Comparison of ENCODE assay signal across 8 mouse cellular contexts in the genomic region with DNA sequence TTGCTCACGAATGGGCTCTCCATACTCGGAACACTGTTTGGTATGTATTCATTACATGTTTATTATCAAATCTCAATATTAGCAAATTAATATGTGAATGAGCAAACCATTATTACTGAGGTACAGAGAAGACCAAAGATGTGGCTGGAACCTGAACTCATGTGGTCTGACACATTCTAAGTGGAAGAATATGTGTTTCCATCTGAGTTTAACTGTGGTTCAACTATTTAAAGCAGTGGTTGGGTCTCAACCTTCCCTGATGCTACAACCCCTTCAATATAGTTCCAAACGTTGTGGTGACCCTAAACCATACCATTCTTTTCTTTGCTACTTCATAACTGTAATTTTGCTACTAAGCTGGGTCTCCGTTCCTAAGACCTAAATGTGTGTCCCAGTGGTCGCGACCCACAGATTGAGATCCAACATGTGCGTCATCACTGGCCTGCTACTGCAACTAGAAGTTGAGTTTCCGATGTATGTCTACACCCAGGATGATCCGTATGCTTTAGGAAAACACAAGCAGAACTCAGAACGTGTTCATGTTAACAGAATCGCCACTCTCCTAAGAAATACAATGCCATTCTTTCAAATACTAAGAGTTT. TPM values are rescaled to one million over a fixed set of nuclear protein-coding genes. Genes with fewer than 3 reads are reported as not detected.
DNase-seq lines count a peak whose midpoint lies in the region; ATAC-seq and TF ChIP-seq lines count a peak whose summit lies in the region.

No protein-coding gene starts in this region.

- H3K9ac ChIP-seq in stomach, embryonic 14.5 days (replicated peaks; ENCODE audit: low read depth, low read length), result no peak overlapping the region
- H3K9ac ChIP-seq in stomach, postnatal 0 days (ENCODE audit: low read length), result no peak overlapping the region
- no peak overlapping the region for H3K9ac ChIP-seq in hindbrain, embryonic 16.5 days (ENCODE audit: low read depth, low read length)
- no peak overlapping the region for H3K9ac ChIP-seq in neural tube, embryonic 13.5 days

- H3K4me2 ChIP-seq in stomach, embryonic 14.5 days (replicated peaks; ENCODE audit: low read depth, low read length), result peak overlapping the region; percentile 49
- H3K4me2 ChIP-seq in stomach, postnatal 0 days (replicated peaks; ENCODE audit: low read depth), result no peak overlapping the region; the same call in 1 of the 2 replicates
- H3K4me2 ChIP-seq in hindbrain, embryonic 16.5 days (ENCODE audit: low read length), result peak overlapping the region; percentile 29
- H3K4me2 ChIP-seq in neural tube, embryonic 13.5 days, result peak overlapping the region; percentile 33; the same call in 1 of the 2 replicates

- no peak for TF ChIP-seq EP300 in stomach, postnatal 0 days (optimal IDR thresholded peaks at IDR 0.05)

- peak overlapping the region; percentile 99 for H3K4me3 ChIP-seq in erythroblast, embryonic 14.5 days (replicated peaks)
- H3K4me3 ChIP-seq in stomach, embryonic 14.5 days (ENCODE audit: low read depth, low read length), result peak overlapping the region; percentile 79; the same call in 1 of the 2 replicates
- H3K4me3 ChIP-seq in stomach, postnatal 0 days (ENCODE audit: low read depth, low read length), result no peak overlapping the region
- no peak overlapping the region for H3K4me3 ChIP-seq in hindbrain, embryonic 16.5 days (ENCODE audit: low read length)
- no peak overlapping the region for H3K4me3 ChIP-seq in neural tube, embryonic 13.5 days

- peaks cover 46% of the 10 kb centered on the region for H3K36me3 ChIP-seq in erythroblast, embryonic 14.5 days (ENCODE audit: control insufficient read depth)
- H3K36me3 ChIP-seq in stomach, embryonic 14.5 days (ENCODE audit: control insufficient read depth, insufficient read depth, low read length), result no peaks in the 10 kb centered on the region
- H3K36me3 ChIP-seq in stomach, postnatal 0 days (ENCODE audit: control insufficient read depth, insufficient read depth, low read length), result no peaks in the 10 kb centered on the region
- H3K36me3 ChIP-seq in hindbrain, embryonic 16.5 days (ENCODE audit: control insufficient read depth, insufficient read depth, low read length), result no peaks in the 10 kb centered on the region
- H3K36me3 ChIP-seq in neural tube, embryonic 13.5 days, result no peaks in the 10 kb centered on the region

- no peak for TF ChIP-seq CTCF in stomach, postnatal 0 days (IDR thresholded peaks at IDR 0.05; ENCODE audit: low read depth)

- H3K4me1 ChIP-seq in erythroblast, embryonic 14.5 days (ENCODE audit: control insufficient read depth), result peaks cover 71% of the 10 kb centered on the region
- peaks cover 5% of the 10 kb centered on the region; the same call in 1 of the 2 replicates for H3K4me1 ChIP-seq in stomach, embryonic 14.5 days (ENCODE audit: control insufficient read depth, insufficient read depth, low read length)
- H3K4me1 ChIP-seq in stomach, postnatal 0 days (replicated peaks; ENCODE audit: control insufficient read depth, insufficient read depth), result no peaks in the 10 kb centered on the region
- no peaks in the 10 kb centered on the region; the same call in 1 of the 2 replicates for H3K4me1 ChIP-seq in hindbrain, embryonic 16.5 days (ENCODE audit: control insufficient read depth, insufficient read depth, low read depth, low read length)
- peaks cover 16% of the 10 kb centered on the region; the same call in 1 of the 2 replicates for H3K4me1 ChIP-seq in neural tube, embryonic 13.5 days (replicated peaks)

- no peak overlapping the region for H3K27ac ChIP-seq in stomach, embryonic 14.5 days (ENCODE audit: low read length)
- H3K27ac ChIP-seq in stomach, postnatal 0 days (replicated peaks), result no peak overlapping the region
- H3K27ac ChIP-seq in hindbrain, embryonic 16.5 days (ENCODE audit: low read depth, low read length), result no peak overlapping the region
- no peak overlapping the region for H3K27ac ChIP-seq in neural tube, embryonic 13.5 days (replicated peaks)

- WGBS in stomach, embryonic 14.5 days, result 52% methylated on average over 11 of the region's 11 CpGs
- 48% methylated on average over 11 of the region's 11 CpGs for whole genome bisulfite sequencing in stomach, postnatal 0 days
- 52% methylated on average over 11 of the region's 11 CpGs for WGBS in hindbrain, embryonic 16.5 days
- 47% methylated on average over 11 of the region's 11 CpGs for WGBS in neural tube, embryonic 13.5 days

- no peaks in the 10 kb centered on the region for H3K9me3 ChIP-seq in erythroblast, embryonic 14.5 days (ENCODE audit: control insufficient read depth, low read length)
- no peaks in the 10 kb centered on the region for H3K9me3 ChIP-seq in stomach, embryonic 14.5 days (ENCODE audit: control insufficient read depth, low read depth, low read length)
- H3K9me3 ChIP-seq in stomach, postnatal 0 days (ENCODE audit: control insufficient read depth, low read length), result no peaks in the 10 kb centered on the region
- no peaks in the 10 kb centered on the region for H3K9me3 ChIP-seq in hindbrain, embryonic 16.5 days (ENCODE audit: control insufficient read depth, low read length)
- no peaks in the 10 kb centered on the region for H3K9me3 ChIP-seq in neural tube, embryonic 13.5 days

- no peak for DNase-seq in stomach, postnatal 0 days (ENCODE audit: low spot score)
- no peak for DNase-seq in left cerebral cortex, adult 18-20 months (ENCODE audit: low spot score in 2 of 2)

- ATAC-seq in erythroblast, adult 5-6 weeks (replicated peaks; ENCODE audit: low FRiP score, poor library complexity, severe bottlenecking), result no peak
- no peak for ATAC-seq in stomach, embryonic 14.5 days (ENCODE audit: insufficient number of reproducible peaks, insufficient read depth, low FRiP score, low read depth)
- no peak for ATAC-seq in stomach, postnatal 0 days (ENCODE audit: low FRiP score, low TSS enrichment)
- ATAC-seq in hindbrain, embryonic 16.5 days, result no peak
- no peak for ATAC-seq in neural tube, embryonic 13.5 days (ENCODE audit: low read depth)
- ATAC-seq in granulocyte monocyte progenitor cell, adult 5-6 weeks (replicated peaks; ENCODE audit: poor library complexity, severe bottlenecking), result no peak

- no peaks in the 10 kb centered on the region for H3K27me3 ChIP-seq in erythroblast, embryonic 14.5 days (ENCODE audit: control insufficient read depth)
- H3K27me3 ChIP-seq in stomach, embryonic 14.5 days (ENCODE audit: control insufficient read depth, insufficient read depth, low read length), result no peaks in the 10 kb centered on the region
- no peaks in the 10 kb centered on the region for H3K27me3 ChIP-seq in stomach, postnatal 0 days (ENCODE audit: control insufficient read depth, insufficient read depth, low read length)
- H3K27me3 ChIP-seq in hindbrain, embryonic 16.5 days (replicated peaks; ENCODE audit: control insufficient read depth, insufficient read depth, low read length), result no peaks in the 10 kb centered on the region
- no peaks in the 10 kb centered on the region for H3K27me3 ChIP-seq in neural tube, embryonic 13.5 days

RNA-seq across cellular contexts. Expression of gene Bard1, which starts 1.5 kb away (rescaled TPM):
- polyA plus RNA-seq in erythroblast, embryonic 14.5 days (2012), result 0.22 and 0.35 TPM in 2 replicates
- 9.2 and 16.1 TPM in 2 replicates for total RNA-seq in erythroblast, adult 5-6 weeks (2015; ENCODE audit: low replicate concordance)
- 10.9 and 11.6 TPM in 2 replicates for total RNA-seq in erythroblast, adult 5-6 weeks (2017; ENCODE audit: low replicate concordance)
- polyA plus RNA-seq in stomach, embryonic 14.5 days (2014; fragmentation: Nextera tagmentation; extraction: Ambion mirVana), result 3.1 and 3.4 TPM in 2 replicates
- polyA plus RNA-seq in stomach, postnatal 0 days (2015; fragmentation: Nextera tagmentation; extraction: Ambion mirVana), result 0.46 and 0.74 TPM in 2 replicates
- 0.61 and 0.69 TPM in 2 replicates for polyA plus RNA-seq in hindbrain, embryonic 16.5 days (2015; fragmentation: Nextera tagmentation; extraction: Ambion mirVana)
- polyA plus RNA-seq in neural tube, embryonic 13.5 days (2015; fragmentation: Nextera tagmentation; extraction: Ambion mirVana), result 0.83 and 0.93 TPM in 2 replicates
- total RNA-seq in granulocyte monocyte progenitor cell, adult 5-6 weeks (2014; fragmentation: Nextera tagmentation), result 15.3 and 15.9 TPM in 2 replicates
- total RNA-seq in granulocyte monocyte progenitor cell, adult 5-6 weeks (2017), result 11.2 and 13.6 TPM in 2 replicates
- under 1 TPM; 0.45 to 0.51 TPM for total RNA-seq in left cerebral cortex, adult 18-20 months (2021)

Comparison
In these comparisons a context has a peak if more than half of its experiments do, and no peak if none do; other contexts are left out.
1. H3K4me3 ChIP-seq: peak in erythroblast, embryonic 14.5 days (single experiment) and stomach, embryonic 14.5 days (single experiment); none in stomach, postnatal 0 days (single experiment), hindbrain, embryonic 16.5 days (single experiment) and neural tube, embryonic 13.5 days (single experiment).